Mouse (Mus musculus): ENCODE data around the gene Lrba.
A peak's percentile ranks its signal among the peaks of the same experiment; 100 is the strongest.

Gene Lrba

DNA sequence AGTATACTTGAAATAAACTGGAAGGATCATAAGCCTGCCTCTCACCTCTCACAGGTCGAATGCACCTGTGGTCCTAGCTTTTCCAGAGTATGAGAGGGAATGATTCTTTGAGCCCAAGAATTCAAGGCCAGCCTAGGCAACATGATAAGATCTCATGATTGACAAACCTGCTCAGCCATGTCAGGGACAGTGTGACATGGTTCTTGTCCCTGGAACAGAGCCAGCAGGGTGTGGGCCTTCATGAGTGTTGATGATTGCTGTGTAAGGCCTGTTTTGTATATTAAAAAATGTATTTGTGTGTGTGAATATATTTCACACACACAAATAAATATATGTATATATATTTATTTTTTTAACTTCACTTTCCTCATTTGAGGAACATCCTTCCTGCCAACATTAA, 29.3 kb downstream of the Lrba start:
- no peak for DNase-seq (ENCODE audit: low read depth)

DNA sequence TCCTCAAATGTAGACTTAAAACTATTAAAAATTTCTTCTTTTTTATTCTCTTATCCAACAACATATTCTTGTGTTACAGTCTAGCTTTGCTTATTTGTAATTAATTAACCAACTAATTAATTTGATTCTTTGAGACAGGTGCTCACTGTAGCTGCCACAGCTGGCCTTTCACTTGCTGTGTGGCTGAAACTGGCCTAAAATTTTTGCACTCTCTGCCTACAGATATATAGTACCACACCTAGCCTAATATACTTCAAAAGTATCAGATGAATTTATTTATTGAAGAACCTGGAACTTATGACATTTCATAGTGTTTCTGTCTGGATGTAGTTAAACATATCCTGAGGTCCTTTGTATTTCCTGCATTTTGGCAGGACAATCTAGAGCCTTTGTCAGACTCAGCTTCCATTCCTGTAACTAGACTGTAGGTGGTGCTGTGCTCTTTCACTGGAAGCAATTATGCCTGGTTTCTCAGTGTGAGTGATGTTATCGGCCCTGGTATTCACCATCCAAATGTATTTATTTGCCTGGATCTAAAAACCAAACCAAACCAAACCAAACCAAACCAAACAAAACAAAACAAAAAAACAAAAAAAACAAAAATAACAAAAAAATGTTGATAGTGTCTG, 43.7 kb downstream of the Lrba start:
- DNase-seq (ENCODE audit: low read depth) = peak; percentile 13

DNA sequence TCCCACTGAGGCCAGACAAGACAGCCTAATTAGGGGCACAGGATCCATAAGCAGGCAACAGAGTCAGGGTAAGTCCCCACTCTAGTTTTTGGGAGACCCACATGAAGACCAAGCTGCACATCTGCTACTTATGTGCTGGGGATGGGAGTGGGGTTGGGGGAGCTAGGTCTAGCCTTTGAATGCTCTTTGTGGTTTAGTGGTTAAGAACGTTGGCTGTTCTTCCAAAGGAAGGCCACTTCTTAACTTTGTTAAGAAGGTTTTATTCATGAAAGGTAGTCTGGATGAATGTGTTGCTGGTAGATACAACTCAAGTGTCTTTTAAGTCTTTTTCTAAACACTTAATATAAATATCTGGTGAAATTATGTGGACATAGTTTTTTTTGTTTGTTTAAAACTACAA, 51.2 kb downstream of the Lrba start:
- no peak for DNase-seq (ENCODE audit: low read depth)

DNA sequence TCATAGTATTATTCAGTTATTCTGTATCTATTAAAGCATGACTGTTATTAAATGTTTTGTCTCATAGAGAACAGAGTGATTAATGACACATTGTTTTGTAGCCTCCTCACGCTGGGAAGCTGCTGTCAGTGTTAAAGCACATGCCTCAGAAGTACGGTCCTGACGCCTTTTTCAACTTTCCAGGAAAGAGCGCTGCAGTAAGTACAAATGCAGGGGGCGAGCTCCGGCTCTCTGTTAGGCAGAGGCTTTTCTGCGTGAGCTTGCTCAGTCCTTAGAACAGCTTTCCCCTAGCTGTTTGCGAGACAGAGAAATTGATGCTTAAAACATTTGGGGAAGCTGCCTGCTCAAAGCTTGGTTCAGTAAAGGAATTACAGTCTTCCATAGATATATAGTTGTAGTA, 66.8 kb downstream of the Lrba start:
- DNase-seq (ENCODE audit: low read depth) = no peak

DNA sequence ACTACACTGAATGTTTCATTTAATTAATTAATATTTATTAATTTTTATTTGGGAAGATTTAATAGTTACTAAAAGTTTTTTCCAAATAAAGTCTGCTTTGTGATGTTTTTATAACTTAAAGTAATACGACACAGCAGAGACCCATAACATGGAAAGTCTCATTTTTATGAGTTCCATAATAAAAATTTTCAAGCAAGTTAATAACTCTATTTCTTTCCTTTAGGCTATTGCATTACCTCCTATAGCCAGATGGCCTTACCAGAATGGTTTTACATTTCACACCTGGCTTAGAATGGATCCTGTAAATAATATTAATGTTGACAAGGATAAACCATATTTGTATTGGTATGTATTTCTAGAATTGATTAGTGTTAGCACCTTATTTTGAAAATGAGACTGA, 70.4 kb downstream of the Lrba start:
- no peak for DNase-seq (ENCODE audit: low read depth)

DNA sequence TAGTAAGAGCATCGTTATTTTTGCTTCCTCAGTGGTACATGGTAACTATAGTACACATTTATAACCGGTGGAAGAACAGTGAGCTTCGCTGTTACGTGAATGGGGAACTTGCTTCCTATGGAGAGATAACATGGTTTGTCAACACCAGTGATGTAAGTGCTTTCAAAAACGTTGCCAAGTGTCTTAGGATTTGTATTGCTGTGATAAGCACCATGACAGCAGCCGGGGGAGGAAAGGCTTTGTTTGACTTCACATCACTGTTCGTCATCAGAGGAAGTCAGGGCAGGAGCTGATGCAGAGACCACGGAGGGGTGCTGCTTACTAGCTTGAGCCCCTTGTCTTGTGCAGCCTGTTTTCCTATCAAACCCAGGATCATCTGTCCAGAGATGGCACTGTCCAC, 71.7 kb downstream of the Lrba start:
- no peak for DNase-seq (ENCODE audit: low read depth)

DNA sequence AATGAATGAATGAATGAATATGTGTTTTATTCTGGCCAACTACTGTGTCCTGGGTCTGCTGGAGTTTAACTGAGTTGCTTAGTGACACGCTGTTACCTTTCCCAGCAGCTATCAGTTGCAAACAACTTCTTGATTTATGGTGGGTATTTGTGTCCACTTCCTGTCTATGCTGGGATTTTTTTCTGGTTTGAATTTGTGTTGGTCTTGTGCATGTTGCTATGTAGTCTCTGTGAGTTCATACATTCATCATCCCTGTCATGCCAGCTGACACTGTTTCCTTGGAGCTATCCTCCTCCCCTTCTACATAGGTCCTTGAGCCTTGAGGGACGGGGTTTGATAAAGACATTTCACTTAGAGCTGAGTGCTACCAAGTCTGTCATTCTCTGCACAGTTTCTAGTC, 84.4 kb downstream of the Lrba start:
- no peak for DNase-seq (ENCODE audit: low read depth)

DNA sequence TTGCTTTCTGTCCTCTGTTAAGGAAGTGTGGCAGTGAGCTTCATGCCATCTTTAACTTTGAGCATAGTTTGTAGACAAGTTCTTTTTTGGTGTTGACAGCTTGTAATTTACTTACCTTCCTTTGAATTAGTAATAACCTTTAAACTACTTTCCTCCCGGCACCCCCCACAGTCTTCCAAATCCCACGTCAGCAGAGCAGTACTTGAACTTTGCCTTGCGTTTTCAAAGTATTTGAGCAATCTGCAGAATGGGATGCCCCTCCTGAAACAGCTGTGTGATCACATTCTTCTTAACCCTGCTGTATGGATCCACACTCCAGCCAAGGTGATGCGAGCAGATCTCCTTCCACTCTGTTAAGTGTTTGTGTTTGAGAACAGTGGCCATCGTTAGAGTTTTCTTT, 85.7 kb downstream of the Lrba start:
- no peak for DNase-seq (ENCODE audit: low read depth)

DNA sequence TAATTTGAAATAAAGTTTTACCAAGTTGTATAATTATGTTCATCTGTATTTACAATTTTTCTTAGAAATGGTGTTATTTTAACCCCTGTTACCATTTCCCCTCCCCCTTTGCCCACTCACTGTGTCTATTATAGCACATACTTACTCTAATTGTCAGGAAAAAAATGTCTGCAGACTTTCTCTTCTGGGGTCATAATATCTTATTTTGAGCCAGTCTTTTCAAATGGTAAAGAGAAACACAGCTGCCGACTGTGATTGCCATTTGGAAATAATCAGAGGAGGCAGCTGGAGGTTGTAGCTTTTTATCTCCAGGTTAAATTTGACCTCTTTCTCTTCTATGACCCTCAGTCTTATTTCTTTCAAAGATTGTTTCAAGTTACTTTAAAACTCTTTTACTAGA, 86.9 kb downstream of the Lrba start:
- no peak for DNase-seq (ENCODE audit: low read depth)

DNA sequence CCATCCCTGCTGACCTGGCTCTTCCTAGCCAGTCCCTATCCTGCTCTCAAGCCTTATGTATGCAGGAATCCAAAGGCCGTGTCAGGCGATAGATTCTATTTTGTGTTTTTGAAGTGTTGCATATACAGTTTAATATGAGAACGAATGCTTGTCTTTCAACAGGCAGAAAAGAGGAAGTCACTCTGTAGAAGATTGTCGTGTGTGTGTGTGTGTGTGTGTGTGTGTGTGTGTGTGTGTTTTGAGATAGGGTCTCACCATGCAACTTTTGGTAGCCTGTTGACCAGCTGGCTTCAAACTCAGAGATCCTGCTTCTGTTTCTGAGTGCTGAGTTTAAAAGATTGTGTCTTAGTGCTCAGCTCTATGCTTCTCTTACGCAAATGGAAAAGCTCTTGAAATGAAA, 93.2 kb downstream of the Lrba start:
- no peak for DNase-seq (ENCODE audit: low read depth)

DNA sequence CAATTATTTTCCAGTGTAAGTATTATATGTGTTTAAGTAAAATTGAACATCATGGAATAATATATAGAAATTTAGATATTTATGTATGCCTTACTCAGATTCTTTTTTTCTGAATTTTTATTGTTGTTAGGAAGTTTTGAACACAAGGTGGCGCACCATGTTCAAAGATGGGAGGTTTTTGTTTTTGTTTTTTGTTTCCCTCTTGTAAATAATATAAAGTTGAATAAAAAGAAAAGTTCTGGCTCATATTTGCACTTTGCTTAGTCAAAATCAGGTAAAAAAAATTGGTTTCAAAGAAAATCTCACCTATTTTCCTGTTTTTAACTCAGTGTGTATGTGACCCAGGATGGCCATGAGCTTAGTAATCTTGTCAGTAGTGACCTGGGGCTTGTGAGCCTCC, 104.1 kb downstream of the Lrba start:
- peak; percentile 11 for DNase-seq (ENCODE audit: low read depth)

DNA sequence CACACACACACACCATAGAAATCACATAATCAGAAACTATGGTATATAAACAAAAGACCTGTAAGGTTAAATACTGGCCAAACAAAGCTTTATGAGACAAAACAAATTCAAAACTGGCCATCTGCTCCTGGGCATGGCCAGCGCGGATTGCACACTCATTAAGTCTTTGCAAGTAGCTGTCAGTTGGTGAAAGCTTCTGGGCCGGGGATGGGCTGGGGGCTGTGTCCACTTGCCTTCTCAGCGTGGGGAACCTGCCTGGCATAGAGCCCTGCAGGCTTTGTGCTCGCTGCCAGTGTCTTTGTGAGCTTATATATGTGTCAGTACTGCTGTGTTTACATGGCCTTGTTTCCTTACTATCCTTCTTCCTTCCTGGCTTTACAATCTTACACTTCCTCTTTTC, 118.8 kb downstream of the Lrba start:
- no peak for DNase-seq (ENCODE audit: low read depth)

DNA sequence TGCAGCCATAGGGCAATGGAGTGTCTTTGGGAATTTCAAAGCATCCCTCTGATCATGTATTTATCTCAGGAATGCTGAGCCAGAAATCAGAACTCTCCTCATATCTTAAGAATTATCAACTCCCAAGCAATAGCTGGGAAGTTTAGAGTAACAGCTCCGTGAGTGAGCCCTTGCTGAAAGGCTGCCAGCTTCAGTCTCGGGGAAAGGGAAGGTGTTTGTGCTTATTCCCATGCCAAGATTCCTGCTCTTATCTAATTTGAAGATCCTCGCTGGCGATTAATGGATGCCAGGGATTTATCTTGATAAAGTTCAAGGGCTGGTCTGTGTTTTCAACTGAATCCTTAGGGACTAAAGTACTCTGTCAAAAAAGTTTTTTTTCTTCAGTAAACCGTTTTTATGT, 138.0 kb downstream of the Lrba start:
- no peak for DNase-seq (ENCODE audit: low read depth)

DNA sequence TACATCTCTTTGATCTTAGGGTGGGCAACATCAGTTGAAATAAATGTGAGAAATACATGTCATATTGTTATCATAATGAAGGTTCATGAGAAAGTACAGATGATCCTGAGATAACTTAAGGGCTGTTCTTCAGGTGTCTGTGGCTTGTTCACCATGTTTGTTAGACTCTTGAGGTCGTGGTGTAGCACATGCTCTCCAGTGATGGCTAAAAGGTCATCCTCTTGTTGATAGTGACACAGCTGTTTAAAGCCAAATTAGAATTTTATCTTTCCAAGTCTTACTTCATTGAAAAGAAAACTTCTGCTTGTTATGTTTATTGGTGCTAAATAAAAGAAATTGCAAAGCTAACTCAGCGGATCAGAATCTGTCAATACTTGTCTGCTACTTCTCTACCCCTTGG, 147.0 kb downstream of the Lrba start:
- no peak for DNase-seq (ENCODE audit: low read depth)

DNA sequence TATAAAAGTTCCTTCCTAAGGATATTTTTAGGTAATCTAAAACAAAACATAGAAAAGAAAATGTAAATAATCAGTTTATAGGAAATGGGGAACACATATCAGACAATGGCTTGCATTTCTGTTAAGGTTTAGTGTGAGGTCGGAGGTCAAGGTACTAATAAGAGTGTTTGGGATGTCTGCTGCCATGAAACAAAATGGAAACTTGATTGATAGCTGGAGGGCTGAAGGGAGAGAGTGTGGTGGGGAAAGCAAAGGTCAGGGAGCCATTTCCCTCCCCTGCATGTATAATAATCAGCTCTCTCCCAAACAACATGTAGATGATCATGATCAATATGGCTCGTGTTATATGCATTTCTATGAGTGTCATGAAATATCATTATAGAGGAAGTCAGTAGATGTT, 150.8 kb downstream of the Lrba start:
- no peak for DNase-seq (ENCODE audit: low read depth)

DNA sequence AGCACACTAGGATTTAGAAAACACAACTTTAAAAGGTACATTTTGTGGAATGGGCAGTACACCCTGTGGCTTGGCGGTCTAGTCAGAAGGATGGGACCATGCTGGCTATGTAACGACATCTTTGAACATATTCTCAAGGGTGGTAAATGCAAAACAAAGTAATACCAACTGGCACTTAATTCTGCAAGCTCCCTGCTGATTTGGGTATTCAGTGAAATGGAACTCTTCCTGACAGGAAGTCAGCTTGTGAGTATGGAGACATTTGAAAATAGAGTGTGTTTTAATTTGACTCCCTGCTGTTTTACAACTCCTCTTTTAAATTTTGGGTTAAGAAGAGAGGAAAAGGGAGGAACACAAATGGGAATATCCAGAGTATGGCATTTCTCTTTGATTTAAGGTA, 158.1 kb downstream of the Lrba start:
- DNase-seq (ENCODE audit: low read depth) = no peak

DNA sequence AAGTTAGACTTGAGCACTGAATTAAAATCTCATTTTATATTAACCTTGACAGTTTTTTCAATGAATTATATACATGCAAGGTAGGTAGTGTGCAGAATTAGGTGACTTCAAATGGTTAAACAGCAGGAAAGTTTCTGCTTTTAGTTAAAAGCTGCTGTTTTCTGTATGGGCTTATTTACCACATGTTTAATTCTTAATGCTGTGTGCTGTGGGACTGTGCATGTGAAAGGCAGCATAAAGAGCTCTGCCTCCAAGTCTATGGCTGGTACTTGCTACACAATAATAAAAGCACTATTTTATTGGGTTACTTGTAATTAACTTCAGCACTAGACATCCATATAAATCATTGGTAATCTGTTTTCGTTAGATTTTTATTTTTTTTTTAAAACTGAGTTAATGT, 160.6 kb downstream of the Lrba start:
- no peak for DNase-seq (ENCODE audit: low read depth)

DNA sequence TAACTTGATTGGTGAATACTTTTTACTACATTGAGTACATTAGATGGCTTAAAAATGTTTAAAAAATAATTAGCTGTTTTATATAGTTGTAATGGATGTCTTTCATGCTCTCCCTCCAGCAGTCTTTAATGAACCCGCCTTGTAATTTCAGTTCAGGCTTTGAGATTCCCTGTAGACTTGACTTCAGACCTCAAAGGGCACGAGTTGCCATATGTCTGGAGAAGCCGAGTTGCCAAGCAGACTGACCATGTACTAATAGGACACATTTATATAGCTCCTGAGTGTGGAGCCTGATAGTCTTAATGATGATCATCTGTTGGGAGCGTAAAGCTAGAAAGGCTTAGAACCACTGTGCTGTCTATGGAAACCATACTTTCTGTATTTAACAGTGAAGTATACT, 161.8 kb downstream of the Lrba start:
- no peak for DNase-seq (ENCODE audit: low read depth)

DNA sequence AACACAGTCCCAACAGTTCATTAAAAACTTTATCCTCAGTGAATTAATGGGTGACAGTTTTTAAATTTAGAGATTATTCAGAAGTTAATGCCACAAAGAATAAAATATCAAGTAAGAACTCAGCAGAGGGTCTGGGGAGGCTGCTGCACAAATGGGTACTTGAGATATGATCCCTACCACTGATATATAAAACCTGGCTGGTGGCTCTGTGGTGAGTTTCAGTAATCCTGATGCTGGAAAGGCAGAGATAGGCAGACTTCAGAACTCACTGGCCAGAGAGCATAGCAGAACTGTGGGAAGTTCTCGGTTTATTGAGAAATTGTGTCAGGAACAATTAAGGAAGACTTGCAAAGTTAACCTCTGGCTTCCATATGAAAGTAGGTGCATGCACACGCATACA, 199.3 kb downstream of the Lrba start:
- no peak for DNase-seq (ENCODE audit: low read depth)

DNA sequence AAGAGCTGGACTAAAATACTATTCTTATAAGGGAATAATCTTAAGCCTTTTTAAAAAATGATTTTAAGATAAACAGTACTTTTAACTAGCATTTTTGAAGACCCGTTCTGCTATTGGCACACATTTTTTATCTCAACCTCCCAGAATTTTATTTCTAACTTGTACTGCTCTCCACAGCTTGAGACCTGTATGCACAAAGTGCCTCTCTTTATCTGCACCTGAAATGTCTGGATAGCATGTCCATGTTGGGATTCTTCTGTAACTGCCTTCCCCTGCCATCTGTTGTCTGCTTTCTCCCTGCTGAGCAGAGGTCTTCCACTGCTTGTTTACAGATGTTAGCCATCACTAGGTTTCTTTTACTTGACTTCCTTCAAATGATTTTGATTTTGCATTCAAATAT, 202.3 kb downstream of the Lrba start:
- DNase-seq (ENCODE audit: low read depth) = no peak

DNA sequence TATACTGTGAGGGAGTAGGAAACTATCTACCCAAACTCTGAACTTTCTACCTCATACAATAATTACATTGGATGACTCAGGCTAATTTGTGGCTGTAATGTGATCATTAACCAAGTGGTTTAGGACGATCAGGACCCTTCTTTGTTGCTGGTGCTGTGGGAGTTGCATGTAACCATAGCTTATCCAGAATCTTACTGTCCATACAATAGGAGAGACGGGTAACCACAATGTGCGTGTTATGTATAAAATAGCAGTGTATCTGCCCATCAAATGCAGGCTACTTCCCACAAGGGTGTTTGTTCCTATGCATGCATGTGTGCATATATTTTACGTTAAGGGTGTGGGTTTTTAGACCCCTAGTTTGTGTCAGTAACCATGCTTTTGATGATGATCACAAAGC, 219.0 kb downstream of the Lrba start:
- DNase-seq (ENCODE audit: low read depth) = no peak

DNA sequence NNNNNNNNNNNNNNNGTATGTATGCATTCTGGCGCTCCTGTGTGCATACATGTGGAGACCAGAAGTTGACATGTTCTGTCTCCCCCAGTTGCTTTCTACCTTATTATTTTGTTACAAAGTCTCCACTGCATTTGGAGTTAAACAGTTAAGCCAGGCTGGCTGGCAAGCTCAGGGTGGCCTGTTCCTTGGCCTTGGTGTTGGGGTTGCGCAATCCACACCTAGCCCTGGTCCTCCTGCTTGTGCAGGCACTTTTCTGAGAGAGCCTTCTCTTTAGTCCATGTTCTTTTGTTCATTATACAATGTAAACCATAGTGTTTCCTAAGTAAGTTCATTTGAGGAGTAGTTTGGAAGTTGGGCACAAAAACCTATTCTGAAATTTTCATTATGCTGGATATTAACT, 226.7 kb downstream of the Lrba start:
- no peak for DNase-seq (ENCODE audit: low read depth)

DNA sequence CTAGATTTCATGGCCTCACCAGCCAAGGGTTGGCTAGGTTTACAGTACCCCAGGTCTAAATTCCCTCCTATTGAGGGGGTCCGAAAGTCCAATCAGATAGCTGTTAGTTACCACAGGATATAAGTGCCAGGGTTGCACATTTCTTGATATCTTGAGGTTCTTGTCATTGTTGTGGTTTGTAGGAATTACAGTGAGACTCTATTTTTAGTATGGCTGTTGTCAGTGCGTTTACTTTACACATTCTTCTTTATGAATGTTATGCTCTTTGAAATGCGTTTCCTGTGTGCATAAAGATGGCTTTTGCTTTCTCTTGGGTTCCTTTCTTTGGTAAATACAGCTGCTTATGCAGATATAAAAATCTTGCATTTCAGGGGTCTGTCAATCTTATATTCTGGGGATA, 237.1 kb downstream of the Lrba start:
- DNase-seq (ENCODE audit: low read depth) = no peak

DNA sequence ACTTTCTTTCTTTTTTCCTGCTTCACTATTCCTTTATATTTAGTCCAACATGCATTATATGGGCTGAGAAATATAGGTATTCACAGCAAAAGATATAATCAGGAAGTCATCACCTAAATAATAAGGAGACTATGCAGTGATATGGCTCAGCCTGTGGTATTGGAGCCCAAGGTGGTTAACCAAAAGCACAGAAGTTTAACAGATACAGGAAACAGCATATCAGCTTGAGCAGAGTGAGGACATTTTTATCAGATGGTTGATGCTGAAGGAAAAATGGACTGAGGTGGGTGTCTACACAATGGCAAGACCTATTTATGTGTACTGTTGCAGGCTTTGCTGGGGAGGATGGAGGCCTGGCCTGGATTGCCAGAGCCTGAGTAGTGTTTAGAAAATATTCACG, 265.5 kb downstream of the Lrba start:
- DNase-seq (ENCODE audit: low read depth) = no peak

DNA sequence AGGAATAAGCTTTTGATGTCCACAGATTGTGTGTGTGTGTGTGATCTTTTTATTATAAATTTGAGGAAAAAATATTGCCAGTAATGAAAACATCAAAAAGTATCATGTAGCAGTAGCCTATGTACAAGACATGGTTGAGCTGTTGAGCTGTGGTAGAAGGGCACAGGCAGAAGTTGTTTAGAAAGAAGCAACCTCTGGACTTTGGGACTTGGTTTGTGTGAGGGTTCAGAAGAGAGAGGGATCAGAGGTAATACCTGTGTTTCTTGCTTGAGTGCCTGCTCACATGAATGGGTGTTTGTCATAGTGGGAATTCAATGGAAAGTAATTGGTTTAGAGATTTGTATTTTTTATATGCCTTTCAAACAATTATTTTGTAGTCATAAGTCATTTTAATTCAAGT, 276.1 kb downstream of the Lrba start:
- DNase-seq (ENCODE audit: low read depth) = no peak

All from fibroblast of lung, adult 2 months (primary cell).